Mouse (Mus musculus): ENCODE data around the gene Slc13a2.

The Slc13a2 gene

GRCm38 (mm10) chr11:78349441-78350358, 72.3 kb downstream of the Slc13a2 start:
- DNase-seq, result no peak

GRCm38 (mm10) chr11:78348474-78348873, 73.5 kb downstream of the Slc13a2 start:
- DNase-seq, result no peak

- no peak for DNase-seq
These were observed 74.1 kb downstream of the Slc13a2 start for GRCm38 (mm10) chr11:78347908-78348307.
